Mouse (Mus musculus) myocyte (in vitro differentiated cells): ENCODE measurements around the gene Foxi1. TPM values are rescaled to one million over a fixed set of nuclear protein-coding genes. Genes with fewer than 3 reads are reported as not detected.

ENCODE experiments used
- H3K27me3 ChIP-seq: one replicate; pipeline ENCODE4 v1.6.1; 2011; ENCODE audit not compliant: control insufficient read depth, insufficient read depth, insufficient read length
- H3K36me3 ChIP-seq: one replicate; pipeline ENCODE4 v1.6.1; 2011; ENCODE audit not compliant: control insufficient read depth, insufficient read depth
- H3K4me2 ChIP-seq: one replicate; pipeline ENCODE4 v1.6.1; 2011; ENCODE audit warnings: low read depth, control low read depth
- H3K4me3 ChIP-seq: one replicate; pipeline ENCODE4 v1.5.1; 2011; ENCODE audit warnings: mild to moderate bottlenecking, control low read depth, moderate library complexity
- H3K79me2 ChIP-seq: one replicate; pipeline ENCODE4 v1.6.1; 2011; ENCODE audit not compliant: control insufficient read depth, insufficient read depth
- H3ac ChIP-seq: one replicate; pipeline ENCODE4 v1.6.1; 2011; ENCODE audit not compliant: control insufficient read depth, insufficient read length
- CEBPB ChIP-seq: IDR thresholded peaks from 2 replicates; pipeline ENCODE4 v1.6.1; 2011; ENCODE audit warnings: mild to moderate bottlenecking, moderate library complexity; ENCODE audit not compliant: poor library complexity, insufficient read depth, severe bottlenecking
- E2F4 ChIP-seq: IDR thresholded peaks from one replicate; pipeline ENCODE4 v1.6.1; 2011; ENCODE audit warnings: mild to moderate bottlenecking, control low read depth, moderate library complexity; ENCODE audit not compliant: insufficient read depth
- MAX ChIP-seq: IDR thresholded peaks from one replicate; pipeline ENCODE4 v1.6.1; 2011; ENCODE audit warnings: low read depth, mild to moderate bottlenecking, control low read depth
- MYOD1 ChIP-seq, 3 experiments: IDR thresholded peaks; one replicate each; pipeline ENCODE4 v1.6.1; 2011; ENCODE audit warnings: control low read depth in 2 of 3, low read depth in 2 of 3, mild to moderate bottlenecking in 2 of 3, moderate library complexity in 1 of 3; ENCODE audit not compliant: insufficient read length in 2 of 3, control insufficient read depth in 1 of 3
- MYOG ChIP-seq, 3 experiments: IDR thresholded peaks; one replicate each; pipeline ENCODE4 v1.6.1; 2011; ENCODE audit warnings: control low read depth in 2 of 3, low read depth in 2 of 3, mild to moderate bottlenecking in 2 of 3; ENCODE audit not compliant: insufficient read length in 2 of 3, control insufficient read depth in 1 of 3, insufficient read depth in 1 of 3
- POLR2A ChIP-seq: IDR thresholded peaks from one replicate; pipeline ENCODE4 v1.6.1; 2011; ENCODE audit warnings: low read depth, mild to moderate bottlenecking, control low read depth, moderate library complexity; ENCODE audit not compliant: insufficient read length
- POLR2AphosphoS2 ChIP-seq: IDR thresholded peaks from one replicate; pipeline ENCODE4 v1.6.1; 2011; ENCODE audit warnings: low read depth, control low read depth; ENCODE audit not compliant: insufficient read length
- REST ChIP-seq: IDR thresholded peaks from one replicate; pipeline ENCODE4 v1.6.1; 2011; ENCODE audit warnings: mild to moderate bottlenecking, control low read depth, moderate library complexity; ENCODE audit not compliant: insufficient read depth, insufficient read length
- SRF ChIP-seq: IDR thresholded peaks from one replicate; pipeline ENCODE4 v1.6.1; 2011; ENCODE audit warnings: low read depth; ENCODE audit not compliant: control insufficient read depth, insufficient read length
- TCF12 ChIP-seq: IDR thresholded peaks from one replicate; pipeline ENCODE4 v1.6.1; 2011; ENCODE audit warnings: mild to moderate bottlenecking, control low read depth; ENCODE audit not compliant: poor library complexity, insufficient read depth, severe bottlenecking
- TCF3 ChIP-seq: IDR thresholded peaks from one replicate; pipeline ENCODE4 v1.6.1; 2011; ENCODE audit warnings: low read depth, control low read depth; ENCODE audit not compliant: insufficient read length
- USF1 ChIP-seq: IDR thresholded peaks from one replicate; pipeline ENCODE4 v1.6.1; 2011; ENCODE audit warnings: low read depth, mild to moderate bottlenecking, control low read depth, moderate library complexity
- polyA plus RNA-seq: library from polyadenylated mRNA; unstranded; fragments of >200 nt; fragmentation: generic; extraction: Trizol; gene quantifications from one replicate; pipeline ENCODE4 v1.2.1, GENCODE M21; 2012; ENCODE audit warnings: missing spikeins

The Foxi1 gene
- polyA plus RNA-seq, 1 experiment: not detected

DNA sequence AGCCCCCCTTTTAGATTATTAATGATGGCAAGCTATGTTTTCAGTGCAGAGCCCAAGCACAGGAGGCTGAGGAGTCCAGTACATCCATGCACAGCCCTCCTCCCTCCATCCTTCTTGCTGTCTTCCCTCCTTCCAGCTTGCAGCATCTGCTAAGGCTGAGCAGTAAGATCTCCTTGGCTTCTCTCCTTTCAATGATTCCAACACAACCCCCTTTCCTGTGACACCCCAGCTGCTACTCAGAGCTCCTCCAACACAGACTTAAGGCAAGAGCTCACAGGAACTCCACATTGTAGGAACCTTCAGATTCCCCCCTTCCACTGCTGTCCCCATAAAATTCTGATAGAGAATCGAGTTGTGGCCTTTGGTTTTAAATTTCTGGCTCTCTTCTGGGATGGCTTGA is 5.1 kb downstream of the Foxi1 start:
- TF ChIP-seq E2F4 (no peak), MAX (no peak), USF1 (no peak), POLR2AphosphoS2 (no peak), TCF3 (no peak), MYOD1 (IDR thresholded peaks at IDR 0.05; ENCODE audit: control insufficient read depth in 1 of 3, insufficient read length in 2 of 3, low read depth in 2 of 3) (no peak)
- Histone ChIP-seq H3ac (no peak overlapping the region), H3K27me3 (no peaks in the 10 kb centered on the region), H3K79me2 (no peaks in the 10 kb centered on the region), H3K36me3 (no peaks in the 10 kb centered on the region), H3K4me3 (no peak overlapping the region), H3K4me2 (no peak overlapping the region)

DNA sequence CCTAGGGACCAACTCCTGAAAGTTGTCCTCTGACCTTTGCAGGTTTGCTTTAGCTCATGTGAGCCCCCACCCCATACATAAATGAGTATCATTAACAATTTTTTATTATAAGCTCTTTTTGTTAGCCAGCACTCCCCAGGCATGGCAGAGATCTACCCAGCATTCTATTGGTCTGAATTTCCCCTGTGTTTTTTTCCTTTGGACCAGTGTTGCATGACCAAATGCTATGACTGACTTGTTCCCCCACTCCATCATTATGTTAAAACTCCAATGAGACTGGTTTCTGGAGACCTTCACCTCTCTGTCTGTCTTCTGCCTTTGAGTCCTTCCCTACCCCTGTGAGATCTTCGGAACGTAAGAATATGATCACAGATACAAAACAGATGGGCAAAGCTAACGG is 12.7 kb downstream of the Foxi1 start:
- Histone ChIP-seq H3ac (no peak overlapping the region), H3K27me3 (no peaks in the 10 kb centered on the region)
- TF ChIP-seq POLR2AphosphoS2: no peak
- TF ChIP-seq MYOD1 (IDR thresholded peaks at IDR 0.05; ENCODE audit: control insufficient read depth in 1 of 3, insufficient read length in 2 of 3, low read depth in 2 of 3): no peak
- TF ChIP-seq USF1: no peak
- no peak for TF ChIP-seq TCF12

DNA sequence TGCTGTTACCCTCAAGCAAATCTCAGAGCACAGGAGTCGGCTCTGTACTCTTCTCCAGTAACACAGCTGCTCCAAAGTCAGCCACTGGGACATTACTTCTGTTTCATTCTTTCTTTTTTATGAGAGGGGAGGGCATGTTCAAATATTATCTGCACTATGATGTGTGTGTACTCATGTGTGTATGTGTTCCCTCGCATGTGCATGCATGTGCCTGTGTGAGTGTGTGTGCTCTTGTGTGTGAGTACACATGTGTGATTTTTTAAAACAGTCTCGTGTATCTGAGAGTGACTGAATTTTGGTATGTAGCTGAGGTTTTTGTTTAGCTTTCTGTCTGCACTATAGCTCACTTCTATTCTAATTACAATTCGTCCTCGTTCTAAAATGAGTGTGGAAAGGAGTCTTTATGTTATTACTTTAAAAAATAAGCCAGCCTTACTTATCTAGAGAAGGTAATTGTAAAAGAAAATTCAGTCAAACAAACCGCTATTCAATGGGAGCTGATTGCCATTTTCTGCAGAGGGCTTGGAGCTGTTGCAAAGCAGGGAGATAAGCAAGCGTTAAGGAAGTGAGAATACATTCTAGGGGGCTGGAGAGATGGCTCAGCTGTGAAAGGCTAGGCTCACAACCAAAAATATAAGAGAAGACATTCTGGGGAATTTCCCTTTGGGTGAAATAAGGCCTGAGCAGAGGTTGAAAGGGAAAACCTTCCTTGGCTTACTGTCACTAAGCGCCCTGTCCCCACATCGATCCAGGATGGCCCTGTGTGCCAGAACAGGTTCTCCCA is 13.5 kb downstream of the Foxi1 start:
- Histone ChIP-seq H3K36me3 (no peaks in the 10 kb centered on the region), H3K27me3 (no peaks in the 10 kb centered on the region), H3K79me2 (no peaks in the 10 kb centered on the region), H3K4me2 (no peak overlapping the region), H3K4me3 (no peak overlapping the region), H3ac (no peak overlapping the region)
- TF ChIP-seq MAX (no peak), SRF (no peak), MYOD1 (IDR thresholded peaks at IDR 0.05; ENCODE audit: control insufficient read depth in 1 of 3, insufficient read length in 2 of 3, low read depth in 2 of 3) (no peak), TCF12 (no peak), MYOG (IDR thresholded peaks at IDR 0.05; ENCODE audit: control insufficient read depth in 1 of 3, insufficient read depth in 1 of 3, insufficient read length in 2 of 3, low read depth in 2 of 3) (no peak), E2F4 (no peak), REST (no peak), POLR2A (no peak), POLR2AphosphoS2 (no peak), TCF3 (no peak), USF1 (no peak), CEBPB (no peak)

More for the DNA sequence above, 12.7 kb downstream of the Foxi1 start:
- H3K4me2 ChIP-seq: no peak overlapping the region
- H3K4me3 ChIP-seq: no peak overlapping the region
- no peaks in the 10 kb centered on the region for H3K36me3 ChIP-seq
- no peaks in the 10 kb centered on the region for H3K79me2 ChIP-seq

DNA sequence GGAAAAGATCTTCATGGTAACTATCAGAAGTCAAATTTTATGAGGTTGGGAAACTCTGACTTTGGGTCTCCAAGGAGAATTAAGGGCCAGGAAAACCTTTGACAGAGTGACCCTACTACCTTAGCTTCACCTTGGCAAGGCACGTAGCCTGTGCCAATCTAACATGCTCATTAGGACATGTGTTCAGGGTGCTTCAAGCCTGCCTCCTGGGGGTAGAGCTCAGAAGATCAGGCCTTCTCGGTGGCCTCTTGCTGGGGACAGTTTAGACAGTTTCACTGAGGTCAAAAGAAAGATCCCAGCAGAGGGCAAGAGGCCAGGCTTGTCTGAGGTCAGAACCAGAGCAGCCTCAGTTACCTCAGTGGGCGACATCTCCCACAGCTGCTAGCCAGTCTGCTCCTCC is 14.2 kb downstream of the Foxi1 start:
- H3K36me3 ChIP-seq: no peaks in the 10 kb centered on the region
- no peak overlapping the region for H3K4me2 ChIP-seq
- H3K4me3 ChIP-seq: no peak overlapping the region
- TF ChIP-seq TCF12: no peak
- TF ChIP-seq MYOD1 (IDR thresholded peaks at IDR 0.05; ENCODE audit: control insufficient read depth in 1 of 3, insufficient read length in 2 of 3, low read depth in 2 of 3): no peak
- no peak for TF ChIP-seq SRF
- TF ChIP-seq MAX: no peak
- TF ChIP-seq E2F4: no peak
- no peak for TF ChIP-seq TCF3
- no peak overlapping the region for H3ac ChIP-seq
- no peaks in the 10 kb centered on the region for H3K79me2 ChIP-seq
- H3K27me3 ChIP-seq: no peaks in the 10 kb centered on the region

DNA sequence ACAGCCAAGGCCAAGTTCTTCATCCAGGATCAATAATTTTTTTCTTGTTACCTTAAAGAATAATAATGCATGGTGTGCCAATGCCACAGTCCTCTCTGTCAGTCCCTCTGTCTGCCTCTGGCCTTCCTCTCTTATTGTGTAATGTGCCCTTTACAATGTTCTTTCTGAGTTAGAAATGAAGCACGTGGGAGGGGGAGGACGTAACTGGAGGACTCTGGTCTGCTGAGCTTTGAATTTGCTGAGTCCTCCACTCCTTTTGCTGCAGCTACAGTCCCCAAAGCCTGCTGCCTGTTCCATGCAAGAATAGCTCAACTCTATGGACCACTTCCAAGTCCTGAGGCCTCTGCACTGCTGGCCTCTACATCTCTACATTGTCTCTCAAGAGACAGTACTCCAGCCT is 23.6 kb downstream of the Foxi1 start:
- H3ac ChIP-seq: no peak overlapping the region
- no peak for TF ChIP-seq REST
- TF ChIP-seq TCF3: no peak
- no peak for TF ChIP-seq POLR2AphosphoS2
- TF ChIP-seq SRF: no peak
- no peak for TF ChIP-seq E2F4
- no peak for TF ChIP-seq USF1
- no peak for TF ChIP-seq MAX
- no peak for TF ChIP-seq TCF12
- TF ChIP-seq POLR2A: no peak
- TF ChIP-seq MYOD1 (IDR thresholded peaks at IDR 0.05; ENCODE audit: control insufficient read depth in 1 of 3, insufficient read length in 2 of 3, low read depth in 2 of 3): no peak
- TF ChIP-seq CEBPB: no peak
- TF ChIP-seq MYOG (IDR thresholded peaks at IDR 0.05; ENCODE audit: control insufficient read depth in 1 of 3, insufficient read depth in 1 of 3, insufficient read length in 2 of 3, low read depth in 2 of 3): no peak
- no peaks in the 10 kb centered on the region for H3K36me3 ChIP-seq
- no peaks in the 10 kb centered on the region for H3K79me2 ChIP-seq
- H3K4me2 ChIP-seq: no peak overlapping the region
- no peak overlapping the region for H3K4me3 ChIP-seq
- H3K27me3 ChIP-seq: no peaks in the 10 kb centered on the region
